Mouse (Mus musculus) liver, embryonic 18 days (tissue): Measurements from ENCODE around the gene Hoxd11. TPM values are rescaled to one million over a fixed set of nuclear protein-coding genes. Genes with fewer than 3 reads are reported as not detected.

Experiments used
- polyA plus RNA-seq: library from polyadenylated mRNA; depleted of rRNA; stranded (reverse); fragments of >200 nt; gene quantifications from 2 replicates; pipeline ENCODE4 v1.2.3, GENCODE M21; 2012; rRNA removed

Gene Hoxd11
- polyA plus RNA-seq: not detected in 2 replicates

GRCm38 (mm10) chr2:74678891-74679595 lies at the start of gene Hoxd11:
Gene Hoxd11, plus strand, starts transcription at chr2:74679557.

GRCm38 (mm10) chr2:74659507-74660005 lies 19.8 kb upstream of the Hoxd11 start, which contains the start of gene Evx2:
Gene Evx2, minus strand, starts transcription at chr2:74659557.

GRCm38 (mm10) chr2:74667842-74668357 lies 11.5 kb upstream of the Hoxd11 start, which contains the start of gene Hoxd13:
Gene Hoxd13, plus strand, starts transcription at chr2:74668310.

DNA sequence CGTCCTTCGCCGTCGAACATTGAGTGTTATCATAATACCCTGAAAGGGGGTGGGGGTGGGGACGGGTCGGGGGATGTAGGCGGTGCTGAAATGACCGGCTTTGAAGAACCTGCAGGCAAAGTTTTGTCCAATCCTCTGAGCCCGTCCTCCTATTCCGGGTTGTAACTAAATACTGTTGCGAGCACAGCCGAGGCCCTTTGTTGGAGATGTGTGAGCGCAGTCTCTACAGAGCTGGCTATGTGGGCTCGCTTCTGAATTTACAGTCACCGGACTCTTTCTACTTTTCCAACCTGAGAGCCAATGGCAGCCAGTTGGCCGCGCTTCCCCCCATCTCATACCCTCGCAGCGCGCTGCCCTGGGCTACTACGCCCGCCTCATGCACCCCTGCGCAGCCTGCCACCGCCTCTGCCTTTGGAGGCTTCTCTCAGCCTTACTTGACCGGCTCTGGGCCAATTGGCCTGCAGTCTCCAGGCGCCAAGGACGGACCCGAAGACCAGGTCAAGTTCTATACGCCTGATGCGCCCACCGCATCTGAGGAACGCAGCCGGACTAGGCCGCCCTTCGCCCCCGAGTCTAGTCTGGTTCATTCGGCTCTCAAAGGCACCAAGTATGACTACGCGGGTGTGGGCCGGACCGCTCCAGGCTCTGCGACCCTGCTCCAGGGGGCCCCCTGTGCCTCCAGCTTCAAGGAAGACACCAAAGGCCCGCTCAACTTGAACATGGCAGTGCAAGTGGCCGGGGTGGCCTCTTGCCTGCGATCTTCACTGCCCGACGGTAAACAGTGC lies 4.3 kb upstream of the Hoxd11 start, which contains the start of gene Hoxd12:
TSS of gene Hoxd12 (plus strand) at position 133 of the 785 bp plus-strand sequence.

DNA sequence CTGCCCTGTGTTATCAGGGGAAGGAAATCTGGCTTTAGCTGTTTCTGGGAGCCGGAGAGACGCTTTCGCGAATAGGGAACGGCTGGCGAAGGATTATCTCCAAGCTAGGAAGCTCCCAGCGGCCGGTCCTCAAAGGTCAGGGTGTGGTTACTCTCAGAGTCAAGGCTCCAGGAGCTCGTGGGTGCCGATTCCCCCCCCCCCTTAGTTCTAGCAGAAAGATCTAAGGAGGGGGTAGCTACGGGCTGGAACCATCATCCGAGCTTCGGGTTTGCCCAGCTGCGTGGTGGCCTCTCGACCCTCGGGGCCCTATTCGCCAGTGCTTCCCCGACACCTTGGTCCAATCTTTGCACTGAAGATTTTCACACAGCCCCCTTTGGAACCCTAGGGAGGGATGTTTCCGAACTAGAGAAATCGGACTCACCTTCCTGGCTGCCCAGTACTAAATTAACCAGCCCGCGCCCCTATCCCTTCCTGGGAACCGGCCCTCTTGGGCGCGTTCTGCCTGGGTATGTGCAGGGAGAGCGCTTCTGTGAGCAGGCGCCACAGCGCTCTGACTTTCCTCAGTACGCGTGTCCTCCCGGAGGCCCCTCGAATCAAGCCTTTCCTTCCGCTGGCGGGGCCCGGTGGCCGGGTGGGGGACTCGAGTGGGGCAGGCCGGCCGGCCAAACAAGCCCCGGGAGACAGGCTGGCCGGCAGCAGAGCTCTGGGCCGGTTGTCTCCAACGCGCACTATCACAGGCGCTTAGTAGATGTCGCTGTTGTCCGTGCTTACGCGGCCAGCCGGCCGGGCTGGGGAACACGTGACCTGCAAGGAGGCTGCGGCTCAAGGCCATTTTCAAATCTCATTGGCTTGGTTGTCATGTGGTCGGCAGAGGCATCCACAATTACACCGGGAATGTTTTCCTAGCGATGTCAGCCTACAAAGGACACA lies 11.9 kb downstream of the Hoxd11 start, which contains the start of gene Hoxd10:
TSS of gene Hoxd10 (plus strand) at position 903 of the 930 bp plus-strand sequence.

GRCm38 (mm10) chr2:74697567-74698121 lies 18.3 kb downstream of the Hoxd11 start, which contains the start of gene Hoxd9:
Gene Hoxd9, plus strand, starts transcription at chr2:74697727.

DNA sequence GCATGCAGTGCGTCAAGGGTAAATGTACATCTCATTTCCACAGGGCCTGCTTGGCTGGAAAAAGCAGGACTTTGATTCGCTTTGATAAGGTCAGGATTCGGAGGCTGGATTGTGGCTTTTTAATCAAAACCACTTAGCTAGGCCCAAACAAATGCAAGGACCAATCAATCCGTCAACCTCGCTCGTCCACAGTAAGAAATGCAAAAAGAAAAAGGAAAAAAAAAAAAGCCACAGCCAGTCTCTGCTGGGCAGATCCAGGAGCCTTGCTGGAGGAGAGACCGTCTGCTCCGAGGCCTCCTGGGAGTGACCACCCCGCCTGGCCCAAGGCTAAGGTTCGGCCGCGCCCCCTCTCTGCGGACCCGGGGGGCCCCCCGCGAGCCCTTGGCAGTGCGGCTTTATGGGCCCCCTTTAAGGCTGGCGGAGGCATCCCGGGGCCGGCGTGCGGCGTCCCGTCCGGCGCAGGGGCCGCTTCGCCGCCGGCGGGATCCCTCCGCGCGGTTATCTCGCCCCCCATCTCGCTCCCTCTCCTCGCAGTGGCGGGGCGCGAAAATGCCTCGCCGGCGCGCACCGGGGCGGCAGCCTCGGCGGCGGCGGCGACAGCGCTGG lies 25.1 kb downstream of the Hoxd11 start, which contains the start of gene Hoxd8:
TSS of gene Hoxd8 (plus strand) at position 223 of the 606 bp plus-strand sequence.

DNA sequence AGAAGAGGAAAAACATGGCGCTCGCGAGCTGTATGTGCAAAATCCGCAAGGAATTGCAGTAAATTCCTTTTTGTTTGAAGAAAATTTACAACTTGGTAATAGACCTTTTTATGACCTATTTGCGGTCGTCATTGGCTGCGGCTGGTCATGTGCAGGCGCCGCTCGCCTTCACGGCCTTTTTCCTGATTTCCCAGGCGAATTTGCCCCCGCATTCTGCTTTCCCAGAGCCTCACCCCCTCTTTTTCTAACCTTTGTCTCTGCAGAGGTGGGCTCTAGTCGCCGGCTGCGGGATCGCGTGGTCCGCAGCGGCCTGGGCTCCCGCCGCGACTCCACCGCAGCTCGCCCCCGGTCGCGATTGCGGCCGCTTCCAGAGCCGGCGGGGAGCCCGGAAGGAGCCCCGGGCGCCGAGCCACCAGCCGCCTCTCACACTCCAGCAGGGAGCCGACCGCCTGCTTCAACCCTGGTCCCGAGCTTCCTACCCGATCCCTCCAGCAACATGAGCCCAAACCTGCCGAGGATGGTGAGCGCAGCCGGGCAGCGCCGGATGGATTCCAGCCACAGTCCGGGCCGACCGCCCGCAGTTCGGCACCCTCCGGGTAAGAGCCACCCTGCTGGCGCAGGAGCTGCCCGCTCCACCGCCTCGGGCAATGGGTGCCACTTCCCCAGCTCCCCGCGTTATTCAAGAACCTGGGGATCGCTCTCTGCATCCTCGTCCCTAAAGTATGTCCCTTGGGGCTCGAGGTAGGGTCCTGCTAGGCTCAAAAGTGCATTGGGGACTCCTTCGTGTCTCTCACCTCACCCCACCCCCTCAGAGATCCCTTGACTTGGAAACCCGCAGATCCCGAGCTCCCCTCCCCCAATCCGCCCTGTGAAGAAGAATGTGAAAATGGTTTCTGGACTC lies 32.6 kb downstream of the Hoxd11 start, which contains the start of the genes Hoxd3 and Hoxd4:
TSS of gene Hoxd3 (plus strand) at position 207 of the 901 bp plus-strand sequence.
TSS of gene Hoxd4 (plus strand) at position 209 of the 901 bp plus-strand sequence.

GRCm38 (mm10) chr2:74726551-74726950 lies 47.2 kb downstream of the Hoxd11 start, which contains the start of gene Gm28230:
Gene Gm28230, plus strand, starts transcription at chr2:74726728.

Other genes with a start within 250 kb of the Hoxd11 start
- gene Lnpk, start 100.1 kb upstream of the Hoxd11 start, polyA plus RNA-seq: 5.0 and 5.2 TPM in 2 replicates
- not detected in 2 replicates for gene Evx2, start 20.0 kb upstream of the Hoxd11 start, polyA plus RNA-seq
- gene Hoxd13, start 11.2 kb upstream of the Hoxd11 start, polyA plus RNA-seq: not detected in 2 replicates
- gene Hoxd12, start 4.5 kb upstream of the Hoxd11 start, polyA plus RNA-seq: not detected in 2 replicates
- not detected in 2 replicates for gene Hoxd10, start 12.4 kb downstream of the Hoxd11 start, polyA plus RNA-seq
- not detected in 2 replicates for gene Hoxd9, start 18.2 kb downstream of the Hoxd11 start, polyA plus RNA-seq
- gene Hoxd8, start 25.1 kb downstream of the Hoxd11 start, polyA plus RNA-seq: 0.02 and 0.05 TPM in 2 replicates
- gene Hoxd3, start 32.4 kb downstream of the Hoxd11 start, polyA plus RNA-seq: 0.01 TPM in 1 of 2 replicates, not detected in the other
- gene Hoxd4, start 32.4 kb downstream of the Hoxd11 start, polyA plus RNA-seq: 0.05 and 0.06 TPM in 2 replicates
- 0.01 TPM in 2 replicates for gene Gm28230, start 47.2 kb downstream of the Hoxd11 start, polyA plus RNA-seq
- not detected in 2 replicates for gene Hoxd1, start 83.4 kb downstream of the Hoxd11 start, polyA plus RNA-seq
- 29.1 and 31.6 TPM in 2 replicates for gene Mtx2, start 146.2 kb downstream of the Hoxd11 start, polyA plus RNA-seq